Mouse (Mus musculus) embryo, embryonic 10 days (tissue): ENCODE results near the gene Ilk.

ENCODE experiments used
- DNase-seq: peaks from one replicate; pipeline ENCODE4 v3.0.0-alpha.2; 2015; ENCODE audit warnings: low spot score

Gene Ilk

DNA sequence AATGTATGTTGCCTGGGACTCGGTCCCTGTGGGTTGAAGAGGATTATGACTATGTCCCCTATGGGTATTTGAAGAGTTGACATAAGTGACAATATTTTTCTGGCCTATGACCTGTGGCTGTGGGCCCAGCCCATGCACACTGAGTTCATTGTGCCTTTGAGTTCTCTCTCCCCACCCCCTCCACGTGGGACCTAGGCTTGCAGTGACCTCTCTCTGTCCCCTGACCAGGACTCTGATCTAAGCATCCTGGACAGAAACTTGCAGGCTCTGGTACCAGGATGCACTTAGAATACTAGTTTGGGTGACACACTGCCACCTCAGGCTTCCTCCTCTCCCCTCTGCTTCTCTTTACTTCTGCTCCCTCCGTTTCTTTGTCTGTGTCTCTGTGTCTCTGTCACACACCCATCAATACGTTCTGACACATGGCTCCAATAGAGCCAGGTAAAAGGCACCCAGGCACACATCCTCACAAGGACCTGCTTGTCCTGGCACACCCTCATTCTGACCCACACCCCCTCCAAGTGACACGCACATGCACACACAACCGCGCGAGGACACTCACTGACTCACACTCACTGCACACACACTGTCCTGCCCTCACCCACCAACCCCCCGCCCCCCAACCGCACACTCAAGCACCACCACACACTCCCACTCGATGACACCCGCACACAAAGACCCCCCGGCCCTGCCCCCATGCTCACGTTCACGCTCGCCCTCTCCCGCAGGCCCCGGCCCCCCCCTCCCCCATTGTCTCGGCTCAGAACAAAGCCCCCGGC, 50.3 kb downstream of the Ilk start:
- DNase-seq, result peak; percentile 41

DNA sequence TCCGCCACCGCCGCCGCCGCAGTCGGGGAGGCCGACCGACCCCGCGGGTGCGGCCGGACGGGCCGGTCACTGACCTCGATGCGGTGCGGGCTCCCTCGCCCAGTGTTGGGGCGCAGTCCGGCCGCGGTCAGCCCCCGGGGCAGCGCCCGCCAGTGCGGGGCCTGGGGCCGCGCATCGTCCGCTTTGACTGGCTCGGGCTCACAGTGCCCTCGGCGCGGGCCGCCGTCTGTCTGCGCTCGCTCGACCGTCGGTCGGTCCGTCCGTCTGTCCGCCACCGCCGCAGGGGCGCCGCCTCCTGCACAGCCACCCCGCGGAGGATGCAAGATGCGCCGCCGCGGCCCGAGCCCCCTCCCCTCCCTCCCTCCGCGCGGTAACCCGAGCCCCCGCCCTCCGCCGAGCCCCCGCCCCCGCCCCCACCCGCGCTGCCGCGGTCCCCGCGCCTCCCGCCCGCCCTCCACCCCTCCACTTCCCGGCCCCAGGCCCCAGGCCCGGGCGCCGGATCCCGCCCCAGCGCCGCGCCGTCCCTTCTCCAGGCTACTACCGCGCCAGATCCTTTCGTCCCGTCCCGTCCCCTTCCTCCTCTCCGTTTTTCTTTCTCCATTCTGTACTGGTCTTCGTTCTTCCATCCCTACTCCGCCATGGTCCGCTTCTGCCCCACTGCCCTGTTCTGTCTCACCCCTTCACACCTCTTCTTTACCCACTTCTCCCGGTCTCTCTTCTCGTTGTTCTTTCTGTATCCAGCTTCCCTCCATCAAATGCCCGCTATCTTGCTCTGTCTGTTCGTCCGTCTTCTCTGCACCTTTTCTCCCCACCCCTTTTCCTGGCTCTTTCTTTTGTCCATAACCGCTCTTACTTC, 51.1 kb downstream of the Ilk start, which contains the start of gene Dchs1:
Gene Dchs1, minus strand, starts transcription at position 370 of the 856 bp plus-strand sequence.
- DNase-seq, result peak; percentile 66

DNA sequence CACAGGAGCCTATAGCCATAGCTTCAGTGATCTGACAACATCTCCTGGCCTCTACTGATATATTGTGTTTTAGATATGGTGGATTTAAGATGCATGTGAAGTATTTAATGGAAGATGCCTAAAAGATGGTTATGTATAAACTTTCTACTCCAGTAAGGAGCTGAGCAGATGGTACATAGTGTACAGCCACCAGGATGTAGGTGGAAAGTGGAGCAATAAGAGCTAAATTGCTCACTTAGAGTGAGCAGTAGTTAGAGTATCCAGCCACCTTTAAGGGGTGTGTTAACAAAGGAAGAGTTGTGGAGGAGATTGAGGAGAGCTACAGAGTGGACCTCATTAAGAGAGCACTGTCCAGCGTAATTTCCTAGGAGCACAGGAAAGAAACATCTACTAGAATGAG, 54.8 kb downstream of the Ilk start:
- DNase-seq, result no peak
